21 mouse cellular contexts compared by ENCODE assay signal in the genomic region with DNA sequence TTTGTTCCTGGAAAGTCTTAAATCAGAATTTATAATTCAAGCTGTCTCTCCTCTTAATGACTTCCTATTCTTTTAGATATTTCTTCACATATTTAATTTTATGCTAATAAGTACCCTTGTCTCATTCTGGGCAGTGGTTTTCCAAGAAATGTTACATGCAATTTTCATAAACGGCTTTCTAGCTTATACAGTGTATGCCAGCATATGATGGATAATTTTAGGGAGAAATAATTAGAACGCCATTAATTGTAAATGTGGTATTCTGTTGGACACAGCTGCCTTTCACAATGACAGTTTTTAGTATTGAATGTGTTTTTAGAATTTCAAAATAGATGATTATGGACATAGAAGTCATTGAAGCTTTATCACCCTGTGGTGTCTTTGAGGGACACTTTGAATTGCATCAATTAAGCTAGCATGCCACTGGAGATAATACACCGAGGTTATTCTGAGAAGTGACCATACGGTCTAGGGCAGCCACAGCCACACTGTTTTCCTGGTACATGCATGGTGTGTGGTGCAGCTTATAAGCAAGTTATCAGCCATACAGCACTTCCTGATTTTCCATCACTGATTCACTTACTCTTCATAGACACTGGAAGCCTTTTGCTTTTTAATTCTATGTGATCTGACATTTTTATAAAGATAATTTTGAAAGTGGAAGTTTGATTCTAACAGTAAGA.
DNase-seq lines count a peak whose midpoint lies in the region; ATAC-seq lines count a peak whose summit lies in the region.
"Had no signal": no experiment of that assay in that cellular context is flagged by ENCODE, and none has a peak within 500 bp of the region (broad histone marks: within the 10 kb centered on the region; RNA-seq: fewer than 3 reads in every experiment).

No protein-coding gene starts in this region.

- peak overlapping the region; percentile 64; the same call in 1 of the 2 replicates for H3K27ac ChIP-seq in heart, embryonic 13.5 days (replicated peaks)
- H3K27ac ChIP-seq: embryonic facial prominence, embryonic 10.5 days; limb, embryonic 12.5 days; midbrain, embryonic 15.5 days had no signal

- WGBS in heart, embryonic 13.5 days: 52% methylated on average over 4 of the region's 4 CpGs

- H3K9ac ChIP-seq in heart, embryonic 13.5 days: no peak overlapping the region
- H3K9ac ChIP-seq: limb, embryonic 12.5 days; midbrain, embryonic 15.5 days had no signal

- H3K4me3 ChIP-seq in heart, embryonic 13.5 days: no peak overlapping the region
- H3K4me3 ChIP-seq: embryonic facial prominence, embryonic 10.5 days; erythroblast, embryonic 14.5 days; limb, embryonic 12.5 days; midbrain, embryonic 15.5 days had no signal

- H3K4me1 ChIP-seq in heart, embryonic 13.5 days: peaks cover 40% of the 10 kb centered on the region
- H3K4me1 ChIP-seq: embryonic facial prominence, embryonic 10.5 days; limb, embryonic 12.5 days; midbrain, embryonic 15.5 days had no signal

- no peaks in the 10 kb centered on the region for H3K9me3 ChIP-seq in heart, embryonic 13.5 days
- H3K9me3 ChIP-seq: embryonic facial prominence, embryonic 10.5 days; limb, embryonic 12.5 days; midbrain, embryonic 15.5 days had no signal

- 0 out of 2 replicates have a peak, but pooled peaks cover 6% of the 10 kb centered on the region for H3K36me3 ChIP-seq in heart, embryonic 13.5 days
- H3K36me3 ChIP-seq: embryonic facial prominence, embryonic 10.5 days; limb, embryonic 12.5 days; midbrain, embryonic 15.5 days had no signal

- H3K4me2 ChIP-seq in heart, embryonic 13.5 days: no peak overlapping the region
- H3K4me2 ChIP-seq: limb, embryonic 12.5 days; midbrain, embryonic 15.5 days had no signal

- no peak for ATAC-seq in heart, embryonic 13.5 days (ENCODE audit: extremely low read depth, insufficient number of reproducible peaks, low FRiP score, low TSS enrichment)
- ATAC-seq in granulocyte monocyte progenitor cell, adult 5-6 weeks (replicated peaks; ENCODE audit: poor library complexity, severe bottlenecking): peak; percentile 58; the same call in 1 of the 2 replicates
- ATAC-seq in megakaryocyte-erythroid progenitor cell, adult 5-6 weeks (replicated peaks; ENCODE audit: low FRiP score, low TSS enrichment, poor library complexity, severe bottlenecking): peak; percentile 55
- ATAC-seq: midbrain, embryonic 15.5 days had no signal

- no peaks in the 10 kb centered on the region for H3K27me3 ChIP-seq in heart, embryonic 13.5 days (replicated peaks)
- H3K27me3 ChIP-seq: limb, embryonic 12.5 days; midbrain, embryonic 15.5 days had no signal

- no peak for DNase-seq in heart, adult 18-20 months
- DNase-seq in MEL-GATA-1-ER (ENCODE audit: extremely low read depth, low read depth): peak; percentile 26
- DNase-seq in retina, postnatal 1 day: no peak
- no peak for DNase-seq in natural killer cell, adult 2 months (ENCODE audit: low spot score in 2 of 2)
- DNase-seq: adrenal gland, adult 8-10 months; cerebellum, adult 11-12 months; cerebellum, postnatal 36 days; gastrocnemius, postnatal 25 days; kidney, adult 18-20 months; kidney, postnatal 14 days; lung, adult 2 months; lung, postnatal 4 days; spleen, adult 18-20 months; thymus, adult 2 months had no signal
